Mouse (Mus musculus) macrophage (primary cell): Measurements from ENCODE around the gene Gm10271. TPM values are rescaled to one million over a fixed set of nuclear protein-coding genes. Genes with fewer than 3 reads are reported as not detected.

Experiments
- H3K27ac ChIP-seq: fragments of 350-480 bp; formaldehyde crosslinking; 2 replicates; pipeline ENCODE4 v1.9.0; 2021
- H3K36me3 ChIP-seq: fragments of 350-480 bp; formaldehyde crosslinking; 2 replicates; pipeline ENCODE4 v1.9.0; 2021; ENCODE audit errors: inconsistent target
- H3K4me3 ChIP-seq: fragments of 350-480 bp; formaldehyde crosslinking; 2 replicates; pipeline ENCODE4 v1.9.0; 2021; ENCODE audit errors: inconsistent target
- H3K79me2 ChIP-seq: fragments of 350-480 bp; formaldehyde crosslinking; 2 replicates; pipeline ENCODE4 v1.9.0; 2021; ENCODE audit errors: inconsistent target
- WGBS: methylation state at CpG from one replicate; pipeline ENCODE4 v1.1.7; 2026; ENCODE audit warnings: inconsistent platforms; ENCODE audit not compliant: missing documents; 5-methylcytosine and 5-hydroxymethylcytosine counted together
- polyA plus RNA-seq: library from polyadenylated mRNA; stranded (reverse); fragments of 250-400 nt; gene quantifications from 3 replicates; pipeline ENCODE4 v1.2.4, GENCODE M21; 2018; ENCODE audit warnings: inconsistent platforms

The Gm10271 gene
- polyA plus RNA-seq, 1 experiment from 2014 or later, result not detected

DNA sequence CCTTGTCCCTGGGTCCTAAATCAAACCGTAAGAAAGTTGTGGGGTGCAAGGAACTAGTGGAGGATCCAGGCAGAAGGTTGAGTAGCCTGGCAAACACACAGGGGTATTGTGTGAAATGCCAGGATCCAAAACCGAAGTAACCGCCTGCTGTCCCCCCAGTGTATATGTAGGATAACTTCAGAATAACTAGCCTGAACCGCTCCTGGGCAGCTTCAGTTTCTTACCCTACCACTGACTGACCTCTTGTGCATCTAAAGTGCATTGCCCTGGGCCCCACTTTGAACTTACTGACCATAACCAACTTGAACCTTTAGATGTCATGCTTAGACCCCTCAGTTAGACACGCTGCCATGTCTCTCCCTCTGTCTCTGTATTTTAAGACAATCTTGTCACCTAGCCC, 22.8 kb upstream of the Gm10271 start:
- H3K36me3 ChIP-seq, result no peaks in the 10 kb centered on the region
- 96% methylated on average over 5 of the region's 5 CpGs for WGBS
- no peak overlapping the region for H3K27ac ChIP-seq
- H3K4me3 ChIP-seq, result no peak overlapping the region
- no peaks in the 10 kb centered on the region for H3K79me2 ChIP-seq

DNA sequence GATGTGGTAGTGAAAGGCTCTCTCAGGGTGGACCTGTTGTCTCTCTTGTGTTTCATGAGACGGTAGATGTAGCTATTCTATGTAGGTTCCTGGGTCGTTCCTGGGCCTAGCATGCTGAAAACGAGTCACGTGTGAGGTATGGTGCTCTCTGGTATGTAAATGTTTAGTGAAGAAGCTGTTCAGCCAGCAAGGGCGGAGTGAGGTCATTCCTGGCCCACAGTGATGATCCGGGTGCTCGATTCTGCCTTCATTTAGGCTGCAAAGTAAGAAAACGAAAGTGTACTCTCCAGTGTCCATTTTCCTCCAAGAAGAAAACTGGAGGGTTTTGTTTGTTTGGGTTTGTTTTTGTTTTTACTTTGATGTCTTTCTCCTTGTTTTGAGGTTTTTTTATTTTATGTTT, 21.6 kb upstream of the Gm10271 start:
- no peaks in the 10 kb centered on the region for H3K79me2 ChIP-seq
- no peaks in the 10 kb centered on the region for H3K36me3 ChIP-seq
- 87% methylated on average over 8 of the region's 8 CpGs for WGBS
- no peak overlapping the region for H3K4me3 ChIP-seq
- no peak overlapping the region for H3K27ac ChIP-seq

DNA sequence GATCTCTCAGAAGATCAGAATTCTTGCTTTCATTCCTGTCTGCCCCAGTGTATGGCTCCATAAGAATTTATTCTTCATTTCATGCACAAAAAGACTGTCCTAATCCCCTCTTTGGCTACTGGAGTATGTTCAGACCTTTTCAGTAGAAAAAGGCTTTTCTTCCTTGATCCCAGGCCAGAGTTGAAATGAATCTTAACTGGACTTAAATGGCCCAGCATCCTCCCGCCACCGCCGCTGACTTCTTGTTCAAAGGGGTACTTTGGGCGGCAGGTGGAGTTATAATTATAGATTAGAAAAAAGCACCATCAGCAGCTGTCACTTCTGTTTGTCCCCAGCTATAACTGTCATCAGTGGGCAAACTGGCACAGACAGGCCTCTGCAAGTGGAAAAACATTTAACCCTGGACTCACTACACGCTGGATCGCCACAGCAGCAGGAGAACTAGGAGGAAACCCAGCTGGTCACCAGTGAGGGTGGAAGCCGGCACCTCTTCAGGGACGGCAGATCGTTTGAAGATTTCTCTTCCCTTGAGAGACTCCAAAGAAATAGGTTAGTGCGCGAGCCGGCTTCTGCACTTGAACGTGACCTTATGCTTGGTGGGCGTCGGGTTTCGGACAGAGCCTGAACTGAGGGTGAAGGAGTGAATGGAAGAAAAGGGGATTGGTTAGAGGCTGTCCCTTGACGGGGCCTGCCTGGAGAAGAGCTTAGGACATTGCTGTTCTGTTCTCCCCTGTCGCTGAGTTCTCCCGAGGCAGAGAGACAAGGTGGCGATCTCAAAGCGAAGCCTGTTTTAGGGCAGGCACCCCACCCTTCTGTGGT, 14.1 kb upstream of the Gm10271 start, which contains the start of gene Best3:
Gene Best3 (plus strand): TSS at position 51 of the 819 bp plus-strand sequence.
- Histone ChIP-seq H3K36me3 (no peaks in the 10 kb centered on the region), H3K4me3 (no peak within 1 kb of the TSS), H3K79me2 (no peaks in the 10 kb centered on the region), H3K27ac (no peak within 1 kb of the TSS)
- 92% methylated on average over 21 of the region's 21 CpGs for WGBS

DNA sequence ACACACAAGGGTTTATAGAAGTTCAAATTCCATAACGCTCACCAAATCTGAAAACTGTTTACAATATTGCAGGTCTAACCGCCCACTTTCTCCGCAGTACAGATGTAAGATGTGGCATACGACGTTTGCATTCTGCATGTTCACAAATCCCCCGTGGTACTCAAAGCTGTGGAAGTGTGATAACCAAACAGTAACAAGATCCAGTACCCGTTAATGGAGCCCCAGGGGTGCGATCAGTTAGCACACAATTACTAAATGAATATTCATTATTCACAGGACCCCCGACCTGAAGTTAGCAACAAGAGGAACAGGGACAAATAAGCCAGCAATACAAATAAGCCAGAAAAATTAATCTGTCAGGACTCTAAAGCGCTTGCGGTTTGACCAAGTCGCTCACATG, 12.4 kb upstream of the Gm10271 start:
- Histone ChIP-seq H3K36me3 (no peaks in the 10 kb centered on the region), H3K79me2 (no peaks in the 10 kb centered on the region), H3K4me3 (no peak overlapping the region), H3K27ac (no peak overlapping the region)
- WGBS, result 89% methylated on average over 12 of the region's 12 CpGs

DNA sequence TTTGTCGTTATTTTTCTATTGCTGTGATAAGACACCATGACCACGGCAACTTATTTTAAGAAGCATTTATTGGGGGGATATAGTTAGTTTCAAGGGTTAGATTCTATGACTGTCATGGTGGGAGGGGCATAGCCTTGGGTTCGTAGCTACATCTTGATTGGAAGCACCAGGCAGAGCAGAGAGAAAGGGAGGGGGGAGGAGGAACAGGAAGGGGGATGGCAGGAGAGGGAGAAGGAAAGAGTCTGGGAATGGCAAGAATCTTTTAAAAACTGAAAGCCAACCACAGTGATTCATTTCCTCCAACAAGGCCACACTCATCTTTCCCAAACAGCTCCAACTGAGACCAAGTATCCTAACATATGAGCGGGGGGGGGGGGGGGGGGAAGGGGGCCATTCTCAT, 10.1 kb upstream of the Gm10271 start:
- WGBS, result 90% methylated on average over 3 of the region's 4 CpGs
- Histone ChIP-seq H3K36me3 (no peaks in the 10 kb centered on the region), H3K4me3 (no peak overlapping the region), H3K27ac (no peak overlapping the region), H3K79me2 (no peaks in the 10 kb centered on the region)

DNA sequence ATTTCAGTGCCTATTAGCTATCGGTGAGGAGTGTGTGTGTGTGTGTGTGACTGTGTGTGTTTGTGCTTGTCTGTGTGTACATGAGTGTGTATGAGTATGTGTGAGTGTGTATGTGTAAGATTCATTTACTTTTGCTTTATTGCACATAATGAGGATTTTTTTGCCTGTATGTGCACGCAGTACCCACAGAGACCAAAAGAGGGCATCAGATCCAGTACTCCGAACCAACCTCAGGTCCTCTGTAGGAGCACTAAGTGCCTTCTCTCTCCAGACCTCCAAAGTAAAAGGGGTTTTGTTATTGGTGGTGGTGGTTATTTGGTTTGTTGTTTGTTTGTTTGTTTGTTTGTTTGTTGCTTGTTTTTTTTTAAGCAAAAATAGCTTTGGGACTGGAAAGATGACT, 8.5 kb upstream of the Gm10271 start:
- no peak overlapping the region for H3K27ac ChIP-seq
- no peak overlapping the region for H3K4me3 ChIP-seq
- WGBS, result 69% methylated on average over 3 of the region's 3 CpGs
- H3K79me2 ChIP-seq, result no peaks in the 10 kb centered on the region
- no peaks in the 10 kb centered on the region for H3K36me3 ChIP-seq

DNA sequence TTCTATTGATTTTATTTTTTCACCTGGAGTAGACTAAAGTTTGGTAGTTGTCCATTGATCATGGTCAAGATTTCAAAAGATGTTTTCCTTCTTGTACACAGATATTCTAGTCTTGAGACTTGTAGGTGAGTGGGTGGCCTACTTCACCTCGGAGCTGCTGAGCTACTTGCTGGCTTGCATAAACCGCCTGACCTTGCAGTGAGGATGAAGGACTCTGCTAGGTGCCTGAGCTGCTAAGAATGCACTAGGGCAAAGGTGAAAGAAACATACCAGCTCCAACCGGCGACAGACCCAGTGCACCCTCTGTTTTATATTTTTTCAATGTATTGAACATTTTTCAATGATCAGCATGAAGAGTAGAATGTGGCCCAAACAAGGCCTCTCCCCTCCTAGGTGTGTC, 7.9 kb upstream of the Gm10271 start:
- Histone ChIP-seq H3K4me3 (no peak overlapping the region), H3K79me2 (no peaks in the 10 kb centered on the region), H3K27ac (no peak overlapping the region), H3K36me3 (no peaks in the 10 kb centered on the region)
- WGBS, result 85% methylated on average over 4 of the region's 4 CpGs

DNA sequence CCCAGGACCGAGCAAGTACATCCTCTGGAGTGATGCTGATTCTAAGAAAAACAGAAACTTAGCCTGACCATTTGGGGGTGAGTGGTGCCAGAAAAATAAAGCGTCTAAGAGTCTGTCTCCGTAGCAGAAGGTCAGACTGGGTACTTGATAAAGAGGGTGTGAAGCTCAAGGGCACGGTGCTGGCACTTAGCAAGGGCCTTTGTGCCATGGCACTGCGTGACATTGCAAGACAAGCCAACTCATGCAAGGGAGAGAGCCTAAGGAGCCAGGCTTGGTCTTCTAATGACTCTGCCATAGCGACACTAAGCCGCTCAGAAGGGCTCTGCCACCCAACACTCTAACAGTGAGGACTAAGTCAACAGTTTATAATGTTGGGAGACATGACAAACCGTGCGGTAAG, 6.4 kb upstream of the Gm10271 start:
- 93% methylated on average over 9 of the region's 9 CpGs for WGBS
- H3K36me3 ChIP-seq, result no peaks in the 10 kb centered on the region
- no peak overlapping the region for H3K4me3 ChIP-seq
- no peak overlapping the region for H3K27ac ChIP-seq
- H3K79me2 ChIP-seq, result no peaks in the 10 kb centered on the region

DNA sequence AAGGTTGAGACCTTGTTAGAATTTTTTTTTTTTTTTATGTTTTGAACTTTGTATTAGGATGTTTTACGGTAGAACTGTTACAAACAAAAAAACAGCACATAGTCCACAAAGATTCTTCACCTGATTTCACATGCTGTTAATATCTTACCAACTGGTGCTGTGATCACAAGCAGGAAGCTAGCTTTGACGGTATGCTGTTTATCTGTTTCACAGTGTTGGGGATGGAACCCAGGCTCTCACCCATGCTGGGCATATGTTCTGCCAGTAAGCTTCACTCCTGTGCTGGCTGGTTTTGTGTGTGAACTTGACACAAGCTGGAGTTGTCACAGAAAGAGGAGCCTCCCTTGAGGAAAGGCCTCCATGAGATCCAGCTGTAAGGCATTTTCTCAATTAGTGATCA, 5.4 kb upstream of the Gm10271 start:
- Histone ChIP-seq H3K27ac (no peak overlapping the region), H3K4me3 (no peak overlapping the region)

DNA sequence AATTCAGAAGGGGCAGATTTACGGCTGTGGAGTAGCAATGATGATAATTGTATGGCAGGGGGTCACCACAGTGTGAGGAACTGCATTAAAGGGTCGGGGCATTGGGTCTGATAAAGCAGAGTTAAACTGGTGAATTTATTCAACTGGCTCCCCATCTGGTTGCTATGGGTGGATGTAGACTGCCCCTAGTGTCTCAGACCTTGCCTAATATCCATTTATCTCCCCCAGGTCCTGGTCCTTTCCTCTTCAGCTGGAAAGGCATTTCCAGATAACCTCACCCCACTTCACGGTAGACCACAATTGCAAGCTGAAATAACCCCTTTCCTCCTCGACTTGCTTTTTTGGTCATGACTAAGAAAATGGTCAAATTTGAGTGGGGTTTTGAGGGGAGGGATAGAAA, 5.0 kb upstream of the Gm10271 start:
- Histone ChIP-seq H3K4me3 (no peak overlapping the region), H3K27ac (no peak overlapping the region), H3K36me3 (no peaks in the 10 kb centered on the region), H3K79me2 (no peaks in the 10 kb centered on the region)
- 43% methylated on average over 4 of the region's 4 CpGs for WGBS

More for the DNA sequence above, 5.4 kb upstream of the Gm10271 start:
- no peaks in the 10 kb centered on the region for H3K79me2 ChIP-seq
- no peaks in the 10 kb centered on the region for H3K36me3 ChIP-seq
- 100% methylated on average over 2 of the region's 2 CpGs for WGBS

DNA sequence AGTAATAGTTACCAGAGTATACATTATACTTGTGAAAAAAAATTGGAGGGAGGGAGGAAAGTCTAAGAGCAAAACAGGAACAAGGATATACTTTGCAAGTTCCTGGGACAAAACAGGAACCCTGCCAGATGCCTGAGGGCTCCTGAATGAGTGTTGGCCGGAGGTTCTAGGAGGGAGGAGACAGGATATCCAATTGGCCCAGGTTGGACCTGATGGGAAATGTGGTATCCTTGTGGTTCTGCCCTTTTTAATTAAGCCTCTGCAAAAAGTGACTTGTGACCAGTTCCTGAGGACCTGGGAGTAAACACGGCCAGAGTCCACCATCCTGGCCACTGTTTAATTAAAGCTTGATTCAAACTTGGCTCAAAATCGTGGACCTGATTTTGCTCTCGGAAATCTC, 3.7 kb downstream of the Gm10271 start:
- H3K4me3 ChIP-seq, result no peak overlapping the region
- H3K27ac ChIP-seq, result no peak overlapping the region
- H3K36me3 ChIP-seq, result no peaks in the 10 kb centered on the region
- 88% methylated on average over 4 of the region's 4 CpGs for WGBS
- no peaks in the 10 kb centered on the region for H3K79me2 ChIP-seq

DNA sequence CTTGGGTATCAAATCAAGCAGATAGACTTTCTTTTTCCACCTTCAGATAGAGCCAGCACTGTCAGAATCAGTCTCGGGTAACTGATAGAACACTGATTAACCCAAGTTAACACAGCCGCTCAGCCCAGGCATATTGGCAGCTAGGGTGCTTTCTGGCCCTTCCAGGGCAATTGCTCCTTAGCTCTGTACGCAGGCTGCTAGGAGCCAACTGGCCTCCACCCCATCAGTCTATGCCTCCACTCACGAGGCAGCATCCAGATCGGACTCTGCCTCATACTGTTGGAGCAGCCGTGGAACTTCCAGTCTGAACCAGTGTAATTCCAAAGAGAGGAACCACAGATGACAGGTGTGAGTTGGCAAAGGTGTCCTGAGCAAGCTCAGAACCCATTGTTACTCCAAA, 6.3 kb downstream of the Gm10271 start:
- WGBS, result 93% methylated on average over 6 of the region's 6 CpGs
- Histone ChIP-seq H3K36me3 (no peaks in the 10 kb centered on the region), H3K4me3 (no peak overlapping the region), H3K27ac (no peak overlapping the region), H3K79me2 (no peaks in the 10 kb centered on the region)

DNA sequence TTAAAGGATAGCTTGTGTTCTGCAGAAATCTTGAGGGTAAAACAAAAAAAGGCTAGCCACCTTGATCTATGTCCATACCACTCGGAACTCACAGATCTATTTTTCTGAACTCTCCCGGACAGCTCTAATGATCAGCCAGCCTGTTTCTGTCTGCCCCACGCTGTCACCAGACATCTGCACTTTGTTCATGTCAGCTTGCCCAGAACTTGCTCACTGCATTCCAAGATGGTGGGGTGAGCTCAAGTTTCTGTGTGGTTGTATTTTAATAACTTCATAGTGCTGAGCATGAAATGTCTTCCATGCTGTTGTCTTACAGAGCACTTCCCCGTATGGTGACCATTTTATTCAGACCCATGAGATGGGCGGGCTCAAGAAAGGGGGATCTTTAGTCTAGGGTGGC, 7.1 kb downstream of the Gm10271 start:
- WGBS, result 87% methylated on average over 5 of the region's 5 CpGs
- H3K4me3 ChIP-seq, result no peak overlapping the region
- H3K27ac ChIP-seq, result no peak overlapping the region
- no peaks in the 10 kb centered on the region for H3K79me2 ChIP-seq
- no peaks in the 10 kb centered on the region for H3K36me3 ChIP-seq

DNA sequence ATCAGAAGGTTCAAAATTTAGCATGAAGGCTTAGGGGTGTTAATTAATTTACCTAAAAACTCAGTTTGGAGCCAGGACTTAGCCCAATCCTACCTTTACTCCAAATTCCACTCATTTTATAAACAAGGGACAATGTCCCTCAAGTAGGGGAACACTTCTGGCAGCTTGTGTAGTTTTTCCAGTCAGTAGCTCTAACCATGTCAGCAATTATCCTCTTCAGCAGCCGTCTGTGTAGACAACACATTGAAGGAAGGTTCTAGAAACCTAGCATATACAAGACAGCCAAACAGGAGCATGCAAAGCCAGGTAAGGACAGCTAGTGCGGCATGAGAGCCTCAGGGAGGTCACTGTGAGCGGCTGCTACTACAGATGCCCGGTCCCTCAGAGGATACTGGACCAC, 7.8 kb downstream of the Gm10271 start:
- 95% methylated on average over 4 of the region's 4 CpGs for WGBS

DNA sequence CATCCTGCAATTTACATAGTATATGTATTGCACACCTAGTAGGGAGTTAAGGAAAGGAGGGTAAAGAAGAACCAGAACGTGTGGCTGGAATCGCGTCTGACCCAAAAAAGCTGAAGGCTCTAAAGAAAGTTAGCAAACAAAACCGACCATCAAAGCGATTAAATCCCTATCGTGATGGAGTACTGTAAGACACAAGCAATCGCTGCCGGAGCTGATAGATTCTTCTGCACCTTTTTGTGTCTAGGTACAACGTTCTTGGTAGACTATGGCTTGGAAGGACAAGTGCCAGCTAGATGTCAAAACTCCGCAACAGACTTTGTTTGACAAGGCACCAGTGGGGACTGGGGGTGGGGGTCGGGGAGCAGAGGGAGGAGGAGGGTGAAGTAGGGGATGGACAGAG, 8.3 kb downstream of the Gm10271 start:
- no peak overlapping the region for H3K4me3 ChIP-seq
- H3K79me2 ChIP-seq, result no peaks in the 10 kb centered on the region
- no peak overlapping the region for H3K27ac ChIP-seq
- WGBS, result 87% methylated on average over 11 of the region's 11 CpGs
- H3K36me3 ChIP-seq, result no peaks in the 10 kb centered on the region

More for the DNA sequence above, 7.8 kb downstream of the Gm10271 start:
- no peaks in the 10 kb centered on the region for H3K79me2 ChIP-seq
- no peak overlapping the region for H3K4me3 ChIP-seq
- no peak overlapping the region for H3K27ac ChIP-seq
- H3K36me3 ChIP-seq, result no peaks in the 10 kb centered on the region

DNA sequence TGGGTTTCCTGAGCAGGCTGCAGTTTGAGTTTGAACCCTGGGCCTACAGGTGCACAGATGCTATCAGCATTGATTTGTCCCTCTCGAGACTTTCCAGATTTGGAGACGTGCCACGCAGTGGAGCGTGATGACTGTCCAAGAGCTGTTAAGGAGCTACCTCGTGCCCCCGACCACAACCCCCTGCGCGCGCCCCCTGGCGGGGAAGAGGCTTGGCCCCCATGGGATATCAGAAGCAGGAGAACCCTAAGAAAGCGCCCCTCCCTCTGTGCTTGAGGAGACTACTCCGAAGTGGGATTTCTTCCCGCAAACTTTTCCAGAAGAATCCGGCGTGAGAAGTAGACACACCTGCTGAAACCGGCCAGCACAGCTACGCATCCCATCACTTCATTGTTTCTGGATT, 9.6 kb downstream of the Gm10271 start:
- H3K36me3 ChIP-seq, result no peaks in the 10 kb centered on the region
- H3K27ac ChIP-seq, result no peak overlapping the region
- H3K79me2 ChIP-seq, result no peaks in the 10 kb centered on the region
- H3K4me3 ChIP-seq, result no peak overlapping the region
- WGBS, result 68% methylated on average over 17 of the region's 17 CpGs
